Mouse (Mus musculus) kidney, adult 9 months (tissue): ENCODE data around the gene Gramd1b.

ENCODE experiments used
- DNase-seq: peaks from one replicate; pipeline ENCODE4 v3.0.0; 2022

Gene Gramd1b

GRCm38 (mm10) chr9:40397036-40397435 lies 134.1 kb downstream of the Gramd1b start:
- DNase-seq = peak; percentile 70

DNA sequence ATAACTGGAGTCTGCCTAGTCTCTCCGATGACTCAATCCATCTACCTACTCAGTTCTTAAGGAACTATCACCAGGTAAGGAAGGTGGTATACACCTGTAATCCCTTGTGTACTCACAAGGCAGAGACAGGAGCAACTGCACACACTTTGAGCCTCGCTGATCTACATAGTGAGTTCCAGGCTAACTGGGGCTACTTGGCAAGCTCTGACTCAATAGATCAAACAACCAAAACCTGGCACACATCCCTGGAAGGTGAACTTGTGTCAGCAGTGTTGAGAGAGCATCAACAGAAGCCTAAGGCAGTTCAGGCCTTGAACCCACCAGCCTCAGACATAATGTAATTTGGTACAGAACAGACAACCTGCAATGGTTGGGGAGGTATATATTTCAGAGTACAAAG lies 135.0 kb downstream of the Gramd1b start:
- DNase-seq = no peak

GRCm38 (mm10) chr9:40391852-40392695 lies 139.1 kb downstream of the Gramd1b start:
- DNase-seq = no peak

GRCm38 (mm10) chr9:40391359-40391758 lies 139.8 kb downstream of the Gramd1b start:
- no peak for DNase-seq

DNA sequence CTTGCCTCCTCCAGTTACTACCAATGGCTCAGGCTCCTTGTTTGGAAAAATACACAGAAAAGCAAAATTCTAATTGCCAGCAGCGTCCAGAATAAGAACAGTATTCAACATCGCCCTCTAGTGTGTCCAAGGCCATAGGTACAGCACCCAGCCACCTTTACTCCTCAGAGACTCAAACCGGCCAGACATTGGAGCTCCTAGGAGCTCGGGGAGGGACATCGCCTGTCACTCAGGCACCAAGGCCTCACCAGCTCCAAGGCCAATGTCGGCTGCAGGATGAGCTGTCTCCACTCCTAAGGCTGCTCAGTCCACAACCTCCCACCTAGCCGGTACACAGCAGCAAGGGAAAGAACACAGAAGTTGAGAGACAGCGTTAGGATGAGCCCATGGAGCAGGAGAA lies 140.3 kb downstream of the Gramd1b start:
- DNase-seq = peak; percentile 58

DNA sequence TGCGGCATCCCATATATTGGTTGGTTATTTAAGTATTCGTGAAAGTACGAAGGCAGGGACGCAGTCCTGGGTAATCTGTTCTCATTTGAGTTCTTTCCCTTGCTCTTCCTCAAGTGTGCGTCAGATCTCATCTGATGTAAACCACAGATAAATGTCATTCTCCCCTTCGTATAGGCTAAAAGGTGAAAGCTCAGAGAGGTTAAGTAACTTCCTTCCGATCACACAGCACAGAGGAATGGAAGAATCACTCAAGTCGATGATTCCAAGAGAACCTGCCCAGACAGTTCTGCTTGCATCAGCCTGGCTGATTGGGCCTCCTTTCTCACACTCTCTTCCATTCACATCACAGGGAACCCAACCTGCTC lies 140.8 kb downstream of the Gramd1b start:
- DNase-seq = no peak

DNA sequence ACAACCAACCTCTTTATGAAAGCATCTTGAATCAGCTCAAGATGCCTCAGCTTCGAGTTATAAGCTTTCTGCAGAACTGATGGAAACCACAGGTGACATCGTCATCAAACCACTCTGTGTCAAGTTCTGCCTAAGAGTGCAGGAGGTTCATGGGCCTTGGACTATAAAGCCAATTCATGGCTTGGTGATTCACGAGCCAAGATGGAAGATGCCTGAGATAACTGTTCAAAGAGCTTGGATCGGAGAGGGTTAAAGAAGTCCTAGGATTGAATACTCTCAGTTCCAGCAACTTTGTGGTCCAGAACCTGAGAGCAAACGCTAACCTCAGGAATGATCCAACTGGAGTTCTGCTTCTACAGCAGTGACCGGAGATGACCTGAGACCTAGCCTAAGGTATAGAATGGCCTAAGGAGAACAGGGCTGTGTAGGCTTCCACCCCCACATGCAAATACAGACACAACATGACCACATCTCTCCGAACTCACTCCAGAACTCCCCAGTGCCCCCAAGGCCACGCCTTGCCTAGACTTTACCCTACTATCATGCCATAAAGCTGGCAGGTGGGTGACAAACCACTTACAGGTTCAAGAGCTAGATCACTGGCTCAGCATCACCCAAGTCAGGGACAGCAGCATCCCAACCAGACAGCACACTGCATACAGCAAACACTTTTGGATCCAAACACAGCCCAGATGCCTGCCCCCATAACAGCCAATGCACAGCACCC lies 141.4 kb downstream of the Gramd1b start:
- DNase-seq = no peak

- DNase-seq = no peak
Measured at GRCm38 (mm10) chr9:40389175-40389574, 142.0 kb downstream of the Gramd1b start.

GRCm38 (mm10) chr9:40384781-40385180 lies 146.4 kb downstream of the Gramd1b start:
- peak; percentile 54 for DNase-seq

- DNase-seq = no peak
Measured at GRCm38 (mm10) chr9:40382508-40382907, 148.7 kb downstream of the Gramd1b start.

GRCm38 (mm10) chr9:40381416-40382411 lies 149.5 kb downstream of the Gramd1b start:
- DNase-seq = peak; percentile 69

- DNase-seq = peak; percentile 33
Measured at GRCm38 (mm10) chr9:40376711-40377410, 154.3 kb downstream of the Gramd1b start.

- DNase-seq = peak; percentile 64
Measured at GRCm38 (mm10) chr9:40376139-40376541, 155.0 kb downstream of the Gramd1b start.

DNA sequence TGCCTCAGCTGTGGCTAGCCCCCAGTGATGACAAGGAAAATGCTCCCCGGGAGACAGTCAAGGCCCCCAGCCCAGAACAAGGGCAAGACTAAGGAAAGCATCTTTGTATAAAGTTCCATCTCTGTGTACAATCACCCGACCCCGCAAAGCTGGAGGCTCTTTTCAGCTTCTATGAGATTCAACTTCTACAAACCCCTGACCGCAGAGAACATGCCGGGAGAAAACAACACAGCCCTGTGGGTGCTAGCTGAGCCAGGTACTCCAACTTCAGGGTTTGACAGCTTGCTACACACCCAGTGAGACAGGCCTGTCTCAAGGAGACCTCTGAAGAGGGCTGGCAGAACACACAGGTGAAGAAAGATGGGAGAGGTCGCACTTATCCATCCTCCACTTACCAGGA lies 155.7 kb downstream of the Gramd1b start:
- DNase-seq = no peak

DNA sequence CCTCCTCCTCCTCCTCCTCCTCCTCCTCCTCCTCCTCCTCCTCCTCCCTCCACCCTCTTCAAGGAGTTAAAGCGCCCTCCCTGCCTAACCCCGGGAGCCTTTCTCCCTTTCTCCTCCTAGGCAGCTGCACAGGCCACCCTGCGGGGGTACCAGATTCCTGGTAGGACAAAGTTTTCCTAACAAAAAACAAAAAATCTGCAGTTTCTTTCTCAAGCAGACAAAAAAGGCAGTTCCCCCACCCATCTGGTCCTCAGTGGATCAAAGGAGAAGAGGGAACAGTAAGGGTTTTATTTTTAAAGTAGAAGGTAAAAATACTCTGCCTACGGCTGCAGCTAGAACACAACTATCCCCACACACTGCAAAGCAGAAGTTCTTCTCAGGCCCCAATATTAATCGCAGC lies 156.2 kb downstream of the Gramd1b start:
- no peak for DNase-seq

- no peak for DNase-seq
Measured at GRCm38 (mm10) chr9:40374533-40374971, 156.6 kb downstream of the Gramd1b start.

- DNase-seq = no peak
Measured at GRCm38 (mm10) chr9:40374052-40374451, 157.1 kb downstream of the Gramd1b start.

- no peak for DNase-seq
Measured at GRCm38 (mm10) chr9:40370151-40370550, 161.0 kb downstream of the Gramd1b start.

- no peak for DNase-seq
Measured at GRCm38 (mm10) chr9:40366795-40367194, 164.4 kb downstream of the Gramd1b start.

- no peak for DNase-seq
Measured at GRCm38 (mm10) chr9:40364312-40364711, 166.9 kb downstream of the Gramd1b start.

DNA sequence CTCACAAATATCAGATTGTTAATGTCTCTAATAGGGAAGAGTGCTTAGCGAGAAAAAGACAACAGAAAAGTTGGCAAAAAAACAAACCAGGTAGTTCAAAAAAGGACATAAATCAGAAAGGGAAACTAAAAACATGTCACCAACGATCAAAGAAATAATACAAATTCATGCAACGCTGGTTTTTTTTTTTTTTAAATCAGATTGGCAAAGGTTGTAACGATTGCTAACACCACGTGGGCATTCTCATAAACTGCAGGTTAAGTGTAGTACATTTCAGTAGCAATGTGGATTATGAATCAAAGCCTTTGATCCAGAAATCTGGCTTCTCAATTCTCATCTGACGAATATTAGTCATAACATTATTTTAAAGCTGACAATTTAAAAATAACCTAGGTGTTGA lies 169.2 kb downstream of the Gramd1b start:
- no peak for DNase-seq

DNA sequence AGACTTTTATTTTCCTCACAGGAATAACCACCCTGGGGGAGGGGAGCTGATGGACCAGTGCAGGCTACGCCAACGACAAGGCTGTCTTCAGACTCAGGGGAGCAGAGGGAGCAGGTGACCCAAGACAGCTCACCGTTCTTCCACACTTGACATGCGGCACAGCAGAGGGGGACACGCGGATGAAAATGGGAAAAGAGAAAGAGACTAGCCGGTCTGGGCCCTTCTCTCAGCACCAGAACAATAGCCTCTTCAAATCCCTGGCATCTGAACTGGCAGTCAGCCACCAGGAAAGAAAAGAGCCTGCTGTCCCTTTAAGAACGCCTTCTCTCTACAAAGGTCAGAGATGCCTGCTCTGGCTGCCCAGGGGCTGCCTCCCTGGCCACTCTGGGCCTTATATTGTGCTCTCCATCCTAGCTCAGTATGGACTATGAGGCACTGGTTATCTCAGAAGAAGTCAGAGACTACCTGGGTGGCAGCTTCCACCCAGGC lies 172.7 kb downstream of the Gramd1b start:
- no peak for DNase-seq
